Mouse (Mus musculus): ENCODE results near the gene Calm5. TPM values are rescaled to one million over a fixed set of nuclear protein-coding genes. Genes with fewer than 3 reads are reported as not detected.

The Calm5 gene
- total RNA-seq, 1 experiment from 2014 or later = not detected

- ATAC-seq (replicated peaks in 1 of 2; ENCODE audit: insufficient read depth in 1 of 2, low FRiP score in 2 of 2, low TSS enrichment in 1 of 2, low read depth in 1 of 2, poor library complexity in 2 of 2, severe bottlenecking in 2 of 2) = no peak
Measured at GRCm38 (mm10) chr13:3861251-3861650, 7.3 kb downstream of the Calm5 start.

- no peak for ATAC-seq (replicated peaks in 1 of 2; ENCODE audit: insufficient read depth in 1 of 2, low FRiP score in 2 of 2, low TSS enrichment in 1 of 2, low read depth in 1 of 2, poor library complexity in 2 of 2, severe bottlenecking in 2 of 2)
Measured at GRCm38 (mm10) chr13:3862325-3862724, 8.4 kb downstream of the Calm5 start.

GRCm38 (mm10) chr13:3862922-3863580, 9.1 kb downstream of the Calm5 start:
- peak in 1 of 2 experiments; percentile 34; a peak in 1 of 4 replicates for ATAC-seq (replicated peaks in 1 of 2; ENCODE audit: insufficient read depth in 1 of 2, low FRiP score in 2 of 2, low TSS enrichment in 1 of 2, low read depth in 1 of 2, poor library complexity in 2 of 2, severe bottlenecking in 2 of 2)

GRCm38 (mm10) chr13:3865648-3866354, 11.8 kb downstream of the Calm5 start:
- ATAC-seq (replicated peaks in 1 of 2; ENCODE audit: insufficient read depth in 1 of 2, low FRiP score in 2 of 2, low TSS enrichment in 1 of 2, low read depth in 1 of 2, poor library complexity in 2 of 2, severe bottlenecking in 2 of 2) = peak; percentile 21 to 51; a peak in 1 of 4 replicates

- ATAC-seq (replicated peaks in 1 of 2; ENCODE audit: insufficient read depth in 1 of 2, low FRiP score in 2 of 2, low TSS enrichment in 1 of 2, low read depth in 1 of 2, poor library complexity in 2 of 2, severe bottlenecking in 2 of 2) = no peak
Measured at GRCm38 (mm10) chr13:3866355-3867052, 12.5 kb downstream of the Calm5 start.

GRCm38 (mm10) chr13:3867158-3867557, 13.2 kb downstream of the Calm5 start:
- ATAC-seq (replicated peaks in 1 of 2; ENCODE audit: insufficient read depth in 1 of 2, low FRiP score in 2 of 2, low TSS enrichment in 1 of 2, low read depth in 1 of 2, poor library complexity in 2 of 2, severe bottlenecking in 2 of 2) = no peak; a peak in 1 of 4 replicates

GRCm38 (mm10) chr13:3869901-3870300, 15.9 kb downstream of the Calm5 start:
- ATAC-seq (replicated peaks in 1 of 2; ENCODE audit: insufficient read depth in 1 of 2, low FRiP score in 2 of 2, low TSS enrichment in 1 of 2, low read depth in 1 of 2, poor library complexity in 2 of 2, severe bottlenecking in 2 of 2) = no peak

- no peak for ATAC-seq (replicated peaks in 1 of 2; ENCODE audit: insufficient read depth in 1 of 2, low FRiP score in 2 of 2, low TSS enrichment in 1 of 2, low read depth in 1 of 2, poor library complexity in 2 of 2, severe bottlenecking in 2 of 2)
Measured at GRCm38 (mm10) chr13:3872832-3873231, 18.9 kb downstream of the Calm5 start.

GRCm38 (mm10) chr13:3876448-3876847, 22.5 kb downstream of the Calm5 start:
- no peak for ATAC-seq (replicated peaks in 1 of 2; ENCODE audit: insufficient read depth in 1 of 2, low FRiP score in 2 of 2, low TSS enrichment in 1 of 2, low read depth in 1 of 2, poor library complexity in 2 of 2, severe bottlenecking in 2 of 2)

- no peak for ATAC-seq (replicated peaks in 1 of 2; ENCODE audit: insufficient read depth in 1 of 2, low FRiP score in 2 of 2, low TSS enrichment in 1 of 2, low read depth in 1 of 2, poor library complexity in 2 of 2, severe bottlenecking in 2 of 2)
Measured at GRCm38 (mm10) chr13:3877185-3877584, 23.2 kb downstream of the Calm5 start.

GRCm38 (mm10) chr13:3877679-3878220, 23.8 kb downstream of the Calm5 start:
- ATAC-seq (replicated peaks in 1 of 2; ENCODE audit: insufficient read depth in 1 of 2, low FRiP score in 2 of 2, low TSS enrichment in 1 of 2, low read depth in 1 of 2, poor library complexity in 2 of 2, severe bottlenecking in 2 of 2) = no peak

- no peak for ATAC-seq (replicated peaks in 1 of 2; ENCODE audit: insufficient read depth in 1 of 2, low FRiP score in 2 of 2, low TSS enrichment in 1 of 2, low read depth in 1 of 2, poor library complexity in 2 of 2, severe bottlenecking in 2 of 2)
Measured at GRCm38 (mm10) chr13:3886663-3887062, 32.7 kb downstream of the Calm5 start.

GRCm38 (mm10) chr13:3889111-3889510, 35.1 kb downstream of the Calm5 start:
- ATAC-seq (replicated peaks in 1 of 2; ENCODE audit: insufficient read depth in 1 of 2, low FRiP score in 2 of 2, low TSS enrichment in 1 of 2, low read depth in 1 of 2, poor library complexity in 2 of 2, severe bottlenecking in 2 of 2) = no peak

- ATAC-seq (replicated peaks in 1 of 2; ENCODE audit: insufficient read depth in 1 of 2, low FRiP score in 2 of 2, low TSS enrichment in 1 of 2, low read depth in 1 of 2, poor library complexity in 2 of 2, severe bottlenecking in 2 of 2) = no peak
Measured at GRCm38 (mm10) chr13:3890061-3890460, 36.1 kb downstream of the Calm5 start.

- no peak for ATAC-seq (replicated peaks in 1 of 2; ENCODE audit: insufficient read depth in 1 of 2, low FRiP score in 2 of 2, low TSS enrichment in 1 of 2, low read depth in 1 of 2, poor library complexity in 2 of 2, severe bottlenecking in 2 of 2)
Measured at GRCm38 (mm10) chr13:3891479-3892087, 37.6 kb downstream of the Calm5 start.

- no peak for ATAC-seq (replicated peaks in 1 of 2; ENCODE audit: insufficient read depth in 1 of 2, low FRiP score in 2 of 2, low TSS enrichment in 1 of 2, low read depth in 1 of 2, poor library complexity in 2 of 2, severe bottlenecking in 2 of 2)
Measured at GRCm38 (mm10) chr13:3892601-3893000, 38.6 kb downstream of the Calm5 start.

- peak; percentile 95 to 97 for ATAC-seq (replicated peaks in 1 of 2; ENCODE audit: insufficient read depth in 1 of 2, low FRiP score in 2 of 2, low TSS enrichment in 1 of 2, low read depth in 1 of 2, poor library complexity in 2 of 2, severe bottlenecking in 2 of 2)
Measured at GRCm38 (mm10) chr13:3893126-3893734, 39.3 kb downstream of the Calm5 start.

Measured in hematopoietic stem cell, adult 5-6 weeks (primary cell).